Mouse (Mus musculus): Measurements from ENCODE around the gene Gm10553.
"Not testable (repeated sequence)": the region's sequence is repeated elsewhere in the genome, so short reads cannot be mapped to it uniquely, and the experiment has no call there.

Gene Gm10553

DNA sequence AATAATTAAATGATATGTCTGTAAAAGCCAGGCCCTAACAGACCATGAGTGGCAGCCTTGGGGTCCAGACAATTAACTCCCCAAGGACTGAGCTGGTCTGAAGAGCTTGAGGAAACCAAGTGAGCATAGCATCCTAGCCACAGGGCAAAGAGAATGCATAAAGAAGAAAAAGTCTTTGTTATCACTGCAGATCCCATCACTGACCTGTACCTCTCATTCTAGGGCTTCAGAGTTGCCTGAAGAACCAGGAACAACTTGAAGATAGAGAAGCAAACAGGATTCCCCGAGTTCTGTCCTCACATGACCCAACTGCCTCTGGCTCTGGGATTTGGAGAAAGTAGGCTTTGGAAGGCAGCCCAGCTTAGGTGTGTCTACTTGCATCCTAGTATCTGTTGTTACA lies at the start of gene Gm10553:
Gene Gm10553, plus strand, starts transcription at position 301 of the 400 bp plus-strand sequence.
- DNase-seq (ENCODE audit: low read depth, low spot score): not testable (repeated sequence)

DNA sequence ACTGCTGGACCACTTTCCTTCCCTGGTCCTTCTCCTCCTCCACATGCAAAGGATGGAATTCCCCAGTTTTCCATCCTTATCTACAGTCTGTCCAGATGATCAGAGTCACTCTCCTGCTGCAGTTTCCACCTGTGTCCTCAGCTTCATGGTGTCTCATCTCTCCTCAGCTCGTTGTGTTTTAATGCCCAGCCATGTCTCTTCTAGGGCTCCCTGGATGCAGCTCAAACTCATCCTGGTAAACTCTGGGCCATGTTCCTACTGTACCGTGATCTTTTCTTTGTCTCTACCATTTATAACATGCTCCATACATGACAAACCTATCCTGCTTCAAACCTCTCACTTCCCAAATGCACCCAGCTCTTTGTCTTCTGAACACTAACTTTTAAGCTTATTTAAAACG lies 28.3 kb upstream of the Gm10553 start:
- not testable (repeated sequence) for DNase-seq (ENCODE audit: low read depth, low spot score)

DNA sequence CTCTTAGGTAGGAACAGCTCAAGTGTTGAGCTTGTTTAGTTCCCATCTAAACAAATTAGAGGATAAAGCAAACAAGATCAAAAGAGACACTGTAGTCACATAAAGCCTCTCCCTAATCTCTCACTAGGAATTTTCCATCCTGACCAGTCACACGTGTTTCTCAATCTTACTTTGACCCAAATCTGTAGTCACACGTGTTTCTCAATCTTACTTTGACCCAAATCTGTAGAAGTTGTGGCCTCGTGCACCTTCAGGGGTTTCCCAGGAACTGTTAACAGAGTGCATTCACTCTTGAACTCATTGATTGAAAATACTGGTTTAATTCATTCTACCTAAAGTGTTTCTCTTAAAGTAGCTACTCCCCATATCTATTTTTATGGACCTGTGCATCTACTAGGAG lies 26.9 kb upstream of the Gm10553 start:
- DNase-seq (ENCODE audit: low read depth, low spot score): not testable (repeated sequence)

DNA sequence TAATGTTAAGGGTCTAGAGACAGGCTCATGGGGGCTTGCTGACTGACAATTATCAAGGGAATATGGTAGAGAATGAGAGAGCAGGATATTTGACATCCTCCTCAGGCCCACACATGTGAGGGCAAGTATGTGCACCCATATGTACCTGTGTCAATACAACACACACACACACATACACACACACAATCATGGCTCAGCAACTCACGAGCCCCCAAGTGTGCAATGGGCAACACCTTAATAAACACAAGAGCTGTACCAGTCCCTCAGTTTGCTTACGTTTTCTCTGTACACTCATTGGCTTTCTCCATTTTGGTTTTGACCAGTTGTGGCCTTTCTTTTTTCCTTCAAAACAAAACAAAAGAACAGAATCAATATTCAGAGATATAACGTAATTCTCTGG lies 15.2 kb upstream of the Gm10553 start:
- not testable (repeated sequence) for DNase-seq (ENCODE audit: low read depth, low spot score)

DNA sequence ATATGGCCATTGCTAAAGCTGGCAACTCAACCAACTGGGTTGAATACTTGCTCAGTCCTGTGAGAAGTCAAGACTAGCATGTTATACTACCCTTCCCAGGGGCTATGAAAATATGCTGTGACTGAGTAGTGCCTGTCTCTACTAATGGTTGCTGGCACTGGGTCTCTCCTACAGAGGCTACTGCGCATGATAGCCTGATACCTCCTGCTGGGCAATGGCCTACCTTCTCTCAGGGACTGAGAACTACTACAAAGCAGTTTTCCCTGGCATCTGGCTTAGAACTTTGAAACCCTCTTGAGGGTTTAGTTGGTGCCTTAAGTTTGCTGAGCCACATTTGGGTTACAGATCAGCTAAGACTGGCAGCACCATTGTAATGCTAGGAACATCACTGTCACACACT lies 13.8 kb upstream of the Gm10553 start:
- not testable (repeated sequence) for DNase-seq (ENCODE audit: low read depth, low spot score)

DNA sequence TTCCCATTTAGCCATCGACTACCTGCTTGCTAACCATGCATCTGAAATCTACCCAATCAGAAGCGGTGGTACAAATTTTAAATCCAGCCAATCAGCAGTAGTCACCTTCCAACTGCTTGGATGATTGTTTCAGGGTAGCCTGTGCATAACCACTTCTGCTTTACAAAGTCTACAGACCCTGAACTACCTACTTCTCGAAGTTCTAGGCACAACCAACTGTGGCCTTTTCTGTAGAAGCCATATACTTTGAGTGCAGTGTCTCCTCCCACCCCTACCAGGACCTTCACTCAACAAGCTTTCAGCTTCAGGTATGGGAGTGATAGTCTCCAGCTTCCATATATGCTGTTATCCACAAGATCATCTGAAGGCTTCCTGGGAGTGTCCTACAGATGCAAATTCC lies 7.8 kb upstream of the Gm10553 start:
- not testable (repeated sequence) for DNase-seq (ENCODE audit: low read depth, low spot score)

DNA sequence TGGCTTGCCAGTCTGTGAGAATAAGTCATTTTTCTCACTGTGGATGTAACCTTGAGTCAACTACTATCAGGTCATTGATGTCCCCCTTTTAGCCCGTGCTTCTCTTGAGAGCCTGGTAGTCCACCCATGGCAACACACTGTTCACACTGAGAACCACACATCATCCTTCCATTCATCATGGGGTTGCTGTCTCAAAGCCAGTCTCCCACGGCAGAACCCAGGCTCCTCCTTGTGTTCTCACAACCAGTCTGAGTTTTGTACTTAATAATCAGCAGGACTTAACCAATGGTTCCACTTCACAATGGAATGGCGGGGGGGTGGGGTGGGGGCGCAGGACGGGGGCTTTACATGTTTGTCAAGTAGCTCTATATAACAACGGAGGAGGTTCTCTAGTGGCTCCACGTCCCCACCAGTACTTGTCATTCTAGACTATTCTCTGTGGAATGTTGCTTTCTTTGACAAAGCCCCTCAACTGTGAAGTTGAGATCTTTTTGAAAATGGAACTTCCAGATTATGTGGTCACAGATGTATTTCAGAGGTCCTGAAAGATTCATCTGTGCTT lies 6.9 kb upstream of the Gm10553 start:
- not testable (repeated sequence) for DNase-seq (ENCODE audit: low read depth, low spot score)

DNA sequence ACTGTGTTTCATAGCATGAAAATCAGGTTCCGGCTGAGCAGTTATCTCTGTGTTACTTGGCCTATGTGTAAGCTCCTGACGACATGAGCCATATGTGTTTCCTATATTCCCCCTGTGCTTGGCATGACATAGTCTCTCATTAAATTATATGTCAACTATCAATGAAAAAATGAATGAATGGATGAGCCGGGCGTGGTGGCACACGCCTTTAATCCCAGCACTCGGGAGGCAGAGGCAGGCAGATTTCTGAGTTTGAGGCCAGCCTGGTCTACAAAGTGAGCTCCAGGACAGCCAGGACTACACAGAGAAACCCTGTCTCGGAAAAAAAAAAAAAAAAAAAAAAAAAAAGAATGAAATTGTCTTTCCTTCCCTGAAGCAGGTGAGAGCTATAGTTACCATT lies 883 bp upstream of the Gm10553 start:
- not testable (repeated sequence) for DNase-seq (ENCODE audit: low read depth, low spot score)

DNA sequence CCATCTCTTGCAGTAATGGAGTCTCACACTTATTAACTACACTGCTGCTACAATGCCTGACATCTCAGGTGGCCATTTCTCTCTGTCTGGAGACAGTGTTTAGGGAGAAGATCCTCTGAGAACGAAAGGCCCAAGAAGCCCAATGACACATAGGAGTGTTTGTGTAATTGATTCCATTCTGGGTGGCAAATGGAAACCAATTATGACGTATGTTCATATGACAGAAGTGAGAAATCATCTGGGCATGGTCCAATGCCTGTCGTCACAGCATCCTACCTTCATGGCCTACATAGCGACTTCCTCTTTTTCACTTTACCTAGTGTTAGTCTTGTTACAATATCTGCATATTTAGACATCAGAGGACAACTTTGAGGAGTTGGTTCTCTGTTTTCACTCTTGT lies 1.8 kb downstream of the Gm10553 start:
- not testable (repeated sequence) for DNase-seq (ENCODE audit: low read depth, low spot score)

DNA sequence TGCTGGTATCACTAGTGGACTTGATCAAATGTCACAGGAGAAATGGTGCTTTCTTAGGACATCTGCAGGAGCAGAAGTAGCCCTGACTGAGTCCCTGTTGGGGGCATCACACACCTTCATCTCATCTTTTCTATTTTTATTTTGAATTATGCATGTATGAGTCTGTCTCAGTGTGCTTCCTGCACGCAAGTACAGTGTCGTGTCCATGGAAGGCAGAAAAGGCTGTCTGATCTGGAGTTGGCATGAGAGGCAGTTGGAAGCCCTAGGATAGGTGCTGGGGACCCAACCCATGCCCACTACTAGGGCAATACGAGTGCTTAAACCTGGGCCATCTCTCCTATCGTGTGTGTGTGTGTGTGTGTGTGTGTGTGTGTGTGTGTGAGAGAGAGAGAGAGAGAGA lies 5.4 kb downstream of the Gm10553 start:
- DNase-seq (ENCODE audit: low read depth, low spot score): not testable (repeated sequence)

DNA sequence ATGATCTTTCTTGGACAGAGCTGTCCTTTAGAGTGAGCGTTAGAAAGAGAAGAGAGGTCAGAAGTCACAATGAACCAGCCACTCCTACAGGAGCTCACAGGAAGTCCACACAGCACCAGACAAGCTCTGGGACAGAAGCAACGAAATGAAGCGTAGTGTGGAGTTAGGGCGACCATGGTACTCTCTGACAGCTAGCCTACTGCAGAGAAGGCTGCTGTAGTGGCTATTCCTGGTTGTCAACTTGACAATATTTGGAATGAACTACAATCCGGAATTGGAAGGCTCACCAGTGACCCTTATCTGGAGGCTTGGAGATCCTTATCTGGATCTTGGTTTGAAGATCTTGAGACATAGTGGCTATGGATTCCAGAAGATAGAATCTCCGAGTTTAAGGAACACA lies 6.0 kb downstream of the Gm10553 start:
- not testable (repeated sequence) for DNase-seq (ENCODE audit: low read depth, low spot score)

DNA sequence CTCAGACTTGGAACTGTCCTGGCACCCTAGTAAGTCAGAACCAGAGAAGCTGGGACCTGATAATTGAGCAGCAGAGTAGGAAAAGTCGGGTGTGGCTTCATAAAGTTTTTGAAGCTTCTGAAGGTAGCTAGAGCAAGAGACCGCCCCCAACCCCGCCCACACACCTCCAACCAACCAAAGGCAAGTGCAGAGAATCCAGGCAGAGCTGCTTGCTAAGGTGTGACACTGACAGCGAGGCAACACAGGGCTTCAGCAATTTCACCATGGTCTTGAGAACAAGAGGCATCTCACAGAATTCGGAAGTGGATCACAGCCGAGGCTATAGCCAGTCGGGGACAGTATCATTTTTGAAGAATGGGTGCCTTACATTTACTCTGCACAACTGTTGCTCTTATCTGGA lies 9.8 kb downstream of the Gm10553 start, which contains the start of gene A530032D15Rik:
Gene A530032D15Rik, minus strand, starts transcription at position 101 of the 400 bp plus-strand sequence.
- DNase-seq (ENCODE audit: low read depth, low spot score): not testable (repeated sequence)

DNA sequence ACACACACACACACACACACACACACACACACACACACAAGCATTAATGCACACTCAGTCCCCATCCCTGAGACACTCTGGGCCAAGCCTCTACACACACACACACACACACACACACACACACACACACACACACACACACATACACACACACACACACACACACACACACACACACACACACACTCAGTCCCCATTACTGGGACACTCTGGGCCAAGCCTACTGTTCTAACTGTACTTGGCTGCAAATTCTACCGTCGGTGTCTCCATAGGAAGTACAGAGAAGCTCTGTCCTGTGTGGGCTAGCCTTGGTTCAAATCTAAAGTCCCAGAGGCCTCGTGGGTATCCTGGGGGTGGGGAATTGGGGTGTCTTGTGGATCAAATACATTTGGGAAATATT lies 10.9 kb downstream of the Gm10553 start:
- not testable (repeated sequence) for DNase-seq (ENCODE audit: low read depth, low spot score)

DNA sequence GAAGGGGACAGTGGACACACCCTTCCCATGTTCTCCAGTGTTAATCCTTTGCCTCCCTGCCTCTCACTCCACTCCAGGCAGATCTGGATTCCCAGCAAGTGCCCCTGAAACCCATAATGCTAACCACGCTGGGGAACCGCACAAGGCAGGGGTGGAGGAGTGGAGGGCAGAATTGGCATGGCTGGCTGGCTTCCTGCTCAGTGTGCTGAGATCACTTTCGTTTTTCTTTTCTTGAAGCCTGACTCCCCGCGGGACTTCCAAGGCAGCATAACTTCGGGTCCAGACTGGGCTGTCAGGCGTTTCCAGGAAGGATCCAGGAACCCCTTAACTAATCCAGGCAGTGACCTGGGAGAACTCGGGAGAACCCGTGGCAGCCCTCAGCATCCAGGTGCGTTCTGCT lies 11.6 kb downstream of the Gm10553 start:
- peak; percentile 0 for DNase-seq (ENCODE audit: low read depth, low spot score)

DNA sequence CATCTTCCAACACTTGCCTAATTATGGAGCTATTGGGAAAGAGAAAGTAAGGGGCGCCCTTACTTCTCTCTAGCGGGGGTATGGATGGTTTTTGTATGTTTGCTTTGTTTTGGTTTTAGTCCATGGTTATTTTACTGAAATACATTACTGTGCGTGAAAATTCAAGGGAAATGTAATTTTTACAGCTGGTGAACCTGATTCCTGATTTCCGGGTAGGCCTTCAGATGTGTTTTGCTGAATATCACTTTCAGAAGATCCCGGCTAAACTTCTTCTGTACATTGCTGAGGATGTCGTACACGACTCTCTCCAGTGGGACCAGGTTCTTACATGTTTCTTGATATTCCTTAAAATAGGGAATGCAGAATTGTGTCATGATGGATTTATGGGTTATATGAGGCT lies 12.3 kb downstream of the Gm10553 start:
- not testable (repeated sequence) for DNase-seq (ENCODE audit: low read depth, low spot score)

DNA sequence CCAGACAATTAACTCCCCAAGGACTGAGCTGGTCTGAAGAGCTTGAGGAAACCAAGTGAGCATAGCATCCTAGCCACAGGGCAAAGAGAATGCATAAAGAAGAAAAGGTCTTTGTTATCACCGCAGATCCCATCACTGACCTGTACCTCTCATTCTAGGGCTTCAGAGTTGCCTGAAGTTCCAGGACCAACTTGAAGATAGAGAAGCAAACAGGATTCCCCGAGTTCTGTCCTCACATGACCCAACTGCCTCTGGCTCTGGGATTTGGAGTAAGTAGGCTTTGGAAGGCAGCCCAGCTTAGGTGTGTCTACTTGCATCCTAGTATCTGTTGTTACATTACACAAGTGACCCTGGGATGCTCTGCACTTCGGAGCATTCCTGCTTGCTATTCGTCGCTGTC lies 12.9 kb downstream of the Gm10553 start:
- DNase-seq (ENCODE audit: low read depth, low spot score): not testable (repeated sequence)

DNA sequence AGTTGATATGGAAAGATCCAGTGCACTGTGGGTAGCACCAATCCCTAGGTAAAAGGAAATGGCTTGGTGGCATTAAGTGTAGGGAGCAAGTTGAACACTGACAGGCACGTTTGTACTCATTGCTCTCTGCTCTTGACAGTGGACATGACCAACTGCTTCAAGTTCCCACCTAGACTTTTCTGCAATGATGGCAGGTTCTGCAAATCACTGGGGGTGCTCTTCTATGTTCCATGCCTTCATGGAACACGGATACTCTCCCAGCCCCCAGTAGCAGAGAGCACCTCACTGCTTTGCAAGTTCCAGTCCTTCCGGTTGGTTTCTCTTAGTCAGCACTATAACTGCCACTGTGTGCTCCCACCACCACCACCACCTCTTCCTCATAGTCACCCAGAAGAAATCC lies 14.1 kb downstream of the Gm10553 start:
- DNase-seq (ENCODE audit: low read depth, low spot score): not testable (repeated sequence)

DNA sequence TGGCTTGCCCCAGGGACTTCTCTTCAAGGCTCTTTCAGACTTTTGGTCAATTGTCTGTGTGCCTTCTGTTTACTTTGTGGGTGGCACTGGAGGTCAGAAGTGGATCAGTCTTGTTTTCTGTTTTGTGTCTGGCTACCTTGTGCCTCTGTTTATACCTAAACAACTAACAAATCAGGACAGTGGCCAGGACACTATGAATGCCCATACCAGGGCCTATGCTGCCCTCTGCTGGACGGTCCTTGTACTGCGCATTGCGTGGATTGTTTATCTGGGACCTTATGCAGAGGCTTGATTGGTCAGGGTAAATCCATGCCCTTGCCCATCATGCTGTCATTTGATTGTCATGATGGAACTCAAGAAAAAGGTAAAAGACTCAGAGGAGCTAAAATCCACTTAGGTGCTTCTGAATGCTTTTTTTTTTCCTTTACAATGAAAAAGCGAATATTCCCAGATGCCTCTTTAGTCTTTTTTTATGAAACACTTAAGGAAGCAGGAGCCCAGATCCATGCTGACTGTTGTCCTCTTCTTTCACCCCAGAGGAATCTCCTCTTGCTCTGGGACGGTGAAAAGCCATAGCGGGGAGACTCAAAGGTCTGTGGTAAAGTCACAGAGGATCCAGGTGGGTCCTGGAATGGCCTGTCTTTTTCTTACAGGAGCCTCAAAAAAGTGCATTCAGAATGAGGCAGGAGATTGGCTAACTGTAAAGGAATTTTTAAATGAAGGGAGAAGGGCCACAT lies 14.9 kb downstream of the Gm10553 start:
- DNase-seq (ENCODE audit: low read depth, low spot score): not testable (repeated sequence)

DNA sequence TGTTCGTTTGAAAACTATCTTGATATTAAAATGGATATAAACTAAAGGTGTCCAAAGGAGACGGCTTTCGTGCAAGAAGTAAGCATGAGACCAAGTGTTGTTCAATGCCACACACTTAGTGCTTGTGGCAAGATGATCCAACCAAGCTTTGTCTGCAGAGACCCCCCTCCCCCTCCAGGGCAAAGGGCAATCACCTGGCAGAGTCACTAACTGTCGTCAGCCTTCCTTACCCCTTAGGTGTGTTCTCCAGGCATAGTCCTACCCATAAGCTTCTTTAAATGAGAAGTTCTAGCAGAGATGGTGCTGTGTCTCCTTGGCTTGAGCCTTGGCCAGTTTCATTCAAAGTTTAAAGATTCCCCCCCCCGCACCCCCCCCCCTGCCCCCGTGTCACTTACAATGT lies 17.6 kb downstream of the Gm10553 start:
- not testable (repeated sequence) for DNase-seq (ENCODE audit: low read depth, low spot score)

DNA sequence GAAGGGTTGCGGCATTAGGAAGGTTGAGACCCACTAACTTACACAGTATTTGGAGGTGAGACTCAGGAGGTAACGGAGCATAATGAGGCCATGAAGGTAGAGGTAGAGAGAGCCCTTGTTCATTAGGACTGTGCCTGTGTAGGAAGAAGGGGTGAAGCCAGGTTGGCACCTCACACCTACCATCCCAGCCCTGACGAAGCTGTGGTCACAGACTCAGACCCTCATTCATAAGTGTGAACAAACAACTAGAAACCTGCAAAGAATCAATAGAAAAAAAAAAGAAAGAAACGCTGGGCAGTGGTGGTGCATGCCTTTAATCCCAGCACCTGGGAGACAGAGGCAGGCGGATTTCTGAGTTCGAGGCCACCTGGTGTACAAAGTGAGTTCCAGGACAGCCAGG lies 18.4 kb downstream of the Gm10553 start:
- DNase-seq (ENCODE audit: low read depth, low spot score): not testable (repeated sequence)

DNA sequence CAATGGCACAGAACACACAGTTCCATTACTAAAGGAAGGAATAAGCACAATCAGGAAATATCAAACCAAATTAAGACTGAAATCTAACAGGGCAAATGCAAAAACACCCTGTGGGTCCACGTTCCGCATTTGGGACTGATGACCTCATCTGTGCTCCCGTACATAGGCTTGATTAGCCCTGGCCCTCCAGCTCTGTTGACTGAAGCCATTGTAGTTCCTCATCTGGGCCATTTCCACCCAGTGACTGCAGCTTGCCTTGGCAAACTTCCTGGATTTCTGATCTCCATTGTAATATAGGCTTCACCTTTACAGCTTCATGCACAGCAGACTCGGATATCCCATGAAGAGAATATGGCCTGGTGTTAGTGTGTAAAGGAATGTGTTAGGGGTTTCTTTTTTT lies 21.9 kb downstream of the Gm10553 start:
- not testable (repeated sequence) for DNase-seq (ENCODE audit: low read depth, low spot score)

DNA sequence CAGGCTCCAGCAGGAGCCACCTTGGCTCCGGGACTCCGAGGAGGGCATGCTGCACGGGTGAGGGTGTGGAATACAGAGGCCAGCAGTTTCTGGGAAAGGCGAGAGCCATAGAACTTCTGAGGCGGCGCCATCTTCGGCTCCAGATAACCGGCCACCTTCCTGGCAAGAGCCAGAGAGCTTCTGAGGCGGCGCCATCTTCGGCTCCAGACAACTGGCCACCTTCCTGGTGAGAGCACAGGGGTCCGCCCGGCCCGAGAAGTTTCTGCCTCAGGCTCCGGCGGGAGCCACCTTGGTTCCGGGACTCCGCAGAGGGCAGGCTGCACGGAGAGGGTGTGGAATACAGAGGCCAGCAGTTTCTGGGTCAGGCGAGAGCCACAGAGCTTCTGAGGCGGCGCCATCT lies 33.7 kb downstream of the Gm10553 start:
- not testable (repeated sequence) for DNase-seq (ENCODE audit: low read depth, low spot score)

Data from mesoderm, embryonic 11.5 days (tissue).